Mouse (Mus musculus): ENCODE measurements around the gene 1700029H14Rik.

The 1700029H14Rik gene

DNA sequence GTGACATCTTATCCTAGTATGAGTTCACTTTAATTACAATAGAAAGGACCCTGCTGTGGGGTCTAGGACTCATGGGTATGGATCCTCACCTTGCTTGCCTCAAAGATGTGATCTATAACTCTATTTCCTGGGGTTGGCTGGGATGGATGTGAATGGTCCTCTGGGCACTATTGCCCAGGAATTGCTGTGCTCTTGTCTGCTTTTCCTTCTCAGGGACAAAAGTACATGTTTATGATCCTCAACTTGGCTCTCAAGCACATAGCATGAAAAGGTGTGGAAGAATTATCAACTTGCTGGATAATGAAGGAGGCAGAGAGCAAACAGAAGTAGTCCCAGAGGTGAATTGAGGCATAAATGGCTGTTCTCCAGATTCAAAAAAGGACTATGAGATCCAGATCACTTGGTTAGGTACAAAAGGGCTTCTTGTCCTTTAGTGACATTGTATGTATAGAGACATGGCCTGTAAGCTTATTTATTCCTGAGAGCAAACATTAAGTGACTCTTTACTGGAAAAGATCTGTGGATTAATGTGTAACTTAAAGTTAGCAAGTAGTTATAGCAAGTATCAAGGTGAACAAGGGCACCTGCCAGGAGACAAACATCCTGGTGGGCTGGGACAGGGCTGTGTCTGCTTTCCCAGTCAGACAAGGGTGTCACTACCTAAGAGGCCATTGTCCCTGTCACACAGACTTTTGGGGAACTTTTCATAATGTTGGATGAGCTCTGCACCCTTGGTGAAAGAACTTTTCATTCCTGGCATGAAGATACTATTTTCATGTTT lies 57.2 kb downstream of the 1700029H14Rik start:
- no peak for DNase-seq (ENCODE audit: low spot score)

DNA sequence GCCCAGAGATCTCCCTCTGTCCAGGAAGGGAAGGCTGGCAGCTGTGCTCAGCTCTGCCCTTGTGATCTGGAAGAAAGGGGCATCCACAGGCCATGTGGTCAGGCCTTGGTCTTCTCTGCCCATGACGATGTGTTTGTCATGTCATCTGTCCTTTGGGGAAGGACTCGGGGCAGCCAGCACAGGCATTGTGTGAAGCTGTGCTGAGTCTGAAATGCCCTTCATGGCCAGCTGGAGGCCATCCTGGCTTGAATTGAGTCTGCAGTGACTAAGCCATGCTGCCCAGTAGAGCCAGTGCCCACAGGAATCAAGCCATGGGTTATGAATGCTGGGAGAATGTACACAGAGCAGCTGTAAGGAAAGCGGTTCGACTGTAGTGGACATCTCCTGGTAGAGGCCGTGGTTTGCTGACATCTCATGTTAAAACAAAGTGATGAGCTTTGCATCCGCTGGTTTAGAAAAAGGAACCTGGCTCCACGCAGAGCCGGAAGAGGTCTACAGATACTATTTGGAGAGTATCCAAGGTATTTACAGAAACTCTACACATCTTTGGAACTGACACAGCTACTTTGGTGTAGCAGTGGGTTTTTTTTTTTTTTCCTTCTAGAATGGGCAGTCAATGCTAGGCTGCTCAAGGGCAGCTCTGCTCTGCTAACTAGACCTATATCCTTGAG lies 58.2 kb downstream of the 1700029H14Rik start:
- no peak for DNase-seq (ENCODE audit: low spot score)

DNA sequence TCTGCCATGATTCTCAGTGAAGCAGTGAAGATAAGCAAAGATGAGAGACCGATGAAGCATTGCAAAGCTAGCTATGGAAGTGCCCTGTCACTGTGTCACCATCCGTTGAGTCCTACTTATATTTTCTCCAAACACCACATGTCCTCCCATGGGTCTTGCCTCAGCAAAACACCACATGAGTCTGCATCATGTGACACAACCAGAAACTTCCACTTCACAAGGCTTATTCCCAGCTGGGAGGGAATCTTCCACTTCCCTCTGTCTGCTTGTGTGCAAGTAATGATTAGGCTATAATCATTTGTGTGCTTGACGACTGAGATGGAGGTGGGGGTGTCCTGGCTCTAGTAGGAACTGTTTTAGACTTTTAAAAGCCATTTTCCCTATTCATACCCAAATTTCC lies 61.0 kb downstream of the 1700029H14Rik start:
- no peak for DNase-seq (ENCODE audit: low spot score)

Data from ovary, postnatal 14 days (tissue).